Mouse (Mus musculus): ENCODE results near the gene Plac9a. TPM values are rescaled to one million over a fixed set of nuclear protein-coding genes. Genes with fewer than 3 reads are reported as not detected.

The Plac9a gene
- total and polyA plus RNA-seq, 2 experiments = not detected

DNA sequence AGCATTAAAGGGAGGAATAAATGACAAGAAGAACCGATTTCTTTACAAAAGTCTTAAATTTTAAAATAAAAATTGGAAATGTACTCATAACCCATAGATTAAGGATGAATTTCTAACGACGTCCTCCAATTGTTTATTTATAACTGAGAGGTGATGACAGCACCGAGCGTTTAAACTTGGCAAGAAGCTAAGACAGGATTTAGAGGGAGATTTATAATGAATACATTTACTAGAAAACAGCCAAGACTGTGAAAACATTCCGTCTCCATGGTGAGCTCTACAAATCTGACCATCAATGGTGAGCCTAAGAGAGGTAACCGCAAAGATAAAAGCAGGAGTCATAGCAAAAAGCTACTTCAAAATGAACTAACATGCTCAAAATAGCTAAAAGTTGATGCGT is 64.5 kb downstream of the Plac9a start:
- WGBS = 84% methylated on average over 8 of the region's 8 CpGs
- H3K27me3 ChIP-seq (ENCODE audit: control insufficient read depth, insufficient read depth, low read length) = no peaks in the 10 kb centered on the region
- no peak overlapping the region for H3K27ac ChIP-seq (replicated peaks; ENCODE audit: insufficient read depth, low read depth, low read length)
- no peaks in the 10 kb centered on the region for H3K36me3 ChIP-seq (ENCODE audit: control insufficient read depth, insufficient read depth, low read length)
- H3K4me1 ChIP-seq (ENCODE audit: control insufficient read depth, insufficient read depth, low read length) = peaks cover 5% of the 10 kb centered on the region
- no peak for DNase-seq (ENCODE audit: extremely low read depth, low read depth, low spot score)
- no peak overlapping the region for H3K9ac ChIP-seq (ENCODE audit: low read depth, low read length)
- peaks cover 10% of the 10 kb centered on the region; the same call in 1 of the 2 replicates for H3K79me2 ChIP-seq (ENCODE audit: control insufficient read depth, insufficient read depth, low read length)
- no peak overlapping the region for H3K4me3 ChIP-seq (ENCODE audit: insufficient read depth, low read depth, low read length)
- TF ChIP-seq POLR2A (IDR thresholded peaks at IDR 0.05; ENCODE audit: extremely low read depth, insufficient read depth, low read length) (no peak), CTCF (IDR thresholded peaks at IDR 0.05; ENCODE audit: low read depth, low read length) (no peak)

Other genes with a start within 250 kb of the Plac9a start
- 19.4 and 31.1 TPM in 2 replicates for gene Ppif, start 208.9 kb downstream of the Plac9a start, total RNA-seq (2014; rRNA removed)
- gene Ppif, start 208.9 kb downstream of the Plac9a start, polyA plus RNA-seq (2012; rRNA removed) = 76.3 and 80.6 TPM in 2 replicates
- 27.3 and 28.7 TPM in 2 replicates for gene Zcchc24, start 134.1 kb downstream of the Plac9a start, total RNA-seq (2014; rRNA removed)
- 53.0 and 57.7 TPM in 2 replicates for gene Zcchc24, start 134.1 kb downstream of the Plac9a start, polyA plus RNA-seq (2012; rRNA removed)
- 11.7 and 14.5 TPM in 2 replicates for gene Anxa11, start 60.9 kb downstream of the Plac9a start, total RNA-seq (2014; rRNA removed)
- 30.5 and 33.6 TPM in 2 replicates for gene Anxa11, start 60.9 kb downstream of the Plac9a start, polyA plus RNA-seq (2012; rRNA removed)
- gene Tmem254a, start 24.6 kb upstream of the Plac9a start, total RNA-seq (2014; rRNA removed) = 1.7 and 2.2 TPM in 2 replicates
- 11.7 and 15.7 TPM in 2 replicates for gene Tmem254a, start 24.6 kb upstream of the Plac9a start, polyA plus RNA-seq (2012; rRNA removed)
- not detected in 2 replicates for gene Cphx1, start 35.2 kb upstream of the Plac9a start, total RNA-seq (2014; rRNA removed)
- gene Cphx1, start 35.2 kb upstream of the Plac9a start, polyA plus RNA-seq (2012; rRNA removed) = 0.72 and 2.0 TPM in 2 replicates
- gene Duxbl1, start 75.5 kb upstream of the Plac9a start, total RNA-seq (2014; rRNA removed) = 0.46 TPM in 1 of 2 replicates, not detected in the other
- gene Duxbl1, start 75.5 kb upstream of the Plac9a start, polyA plus RNA-seq (2012; rRNA removed) = 0.05 TPM in 1 of 2 replicates, not detected in the other
- 20.1 and 20.7 TPM in 2 replicates for gene Gm9780, start 139.6 kb upstream of the Plac9a start, total RNA-seq (2014; rRNA removed)
- 28.0 and 28.2 TPM in 2 replicates for gene Gm9780, start 139.6 kb upstream of the Plac9a start, polyA plus RNA-seq (2012; rRNA removed)
- gene Tmem254c, start 164.3 kb upstream of the Plac9a start, total RNA-seq (2014; rRNA removed) = 29.7 and 34.0 TPM in 2 replicates
- 150 and 159 TPM in 2 replicates for gene Tmem254c, start 164.3 kb upstream of the Plac9a start, polyA plus RNA-seq (2012; rRNA removed)
- gene Cphx2, start 178.4 kb upstream of the Plac9a start, total RNA-seq (2014; rRNA removed) = not detected in 2 replicates
- gene Cphx2, start 178.4 kb upstream of the Plac9a start, polyA plus RNA-seq (2012; rRNA removed) = 0.21 TPM in 1 of 2 replicates, not detected in the other
- 0.55 and 0.74 TPM in 2 replicates for gene Cphx3, start 179.2 kb upstream of the Plac9a start, total RNA-seq (2014; rRNA removed)
- gene Cphx3, start 179.2 kb upstream of the Plac9a start, polyA plus RNA-seq (2012; rRNA removed) = 0.45 TPM in 1 of 2 replicates, not detected in the other
- gene Duxbl2, start 215.2 kb upstream of the Plac9a start, total RNA-seq (2014; rRNA removed) = not detected in 2 replicates
- not detected in 2 replicates for gene Duxbl2, start 215.2 kb upstream of the Plac9a start, polyA plus RNA-seq (2012; rRNA removed)